Mouse (Mus musculus) thymus, postnatal 36 days (tissue): ENCODE data around the gene Ppia.
A peak's percentile ranks its signal among the peaks of the same experiment; 100 is the strongest.
"Not testable (repeated sequence)": the region's sequence is repeated elsewhere in the genome, so short reads cannot be mapped to it uniquely, and the experiment has no call there.

Experiments
- DNase-seq, 2 experiments: peaks; one replicate each; pipeline ENCODE4 v3.0.0; 2022; ENCODE audit warnings: mixed read lengths in 2 of 2

The Ppia gene

GRCm38 (mm10) chr11:6443102-6443501 lies 27.9 kb downstream of the Ppia start:
- DNase-seq, result no peak

- DNase-seq, result no peak
These were observed 28.5 kb downstream of the Ppia start for GRCm38 (mm10) chr11:6443727-6444076.

- peak; percentile 98 to 99 for DNase-seq
These were observed 29.0 kb downstream of the Ppia start, which contains the start of gene H2afv for GRCm38 (mm10) chr11:6444077-6444853. Gene H2afv, minus strand, starts transcription at chr11:6444443.

- DNase-seq, result no peak
These were observed 30.2 kb downstream of the Ppia start for GRCm38 (mm10) chr11:6445441-6445840.

GRCm38 (mm10) chr11:6445951-6446350 lies 30.7 kb downstream of the Ppia start:
- DNase-seq, result no peak

GRCm38 (mm10) chr11:6447493-6447892 lies 32.2 kb downstream of the Ppia start:
- no peak for DNase-seq

DNA sequence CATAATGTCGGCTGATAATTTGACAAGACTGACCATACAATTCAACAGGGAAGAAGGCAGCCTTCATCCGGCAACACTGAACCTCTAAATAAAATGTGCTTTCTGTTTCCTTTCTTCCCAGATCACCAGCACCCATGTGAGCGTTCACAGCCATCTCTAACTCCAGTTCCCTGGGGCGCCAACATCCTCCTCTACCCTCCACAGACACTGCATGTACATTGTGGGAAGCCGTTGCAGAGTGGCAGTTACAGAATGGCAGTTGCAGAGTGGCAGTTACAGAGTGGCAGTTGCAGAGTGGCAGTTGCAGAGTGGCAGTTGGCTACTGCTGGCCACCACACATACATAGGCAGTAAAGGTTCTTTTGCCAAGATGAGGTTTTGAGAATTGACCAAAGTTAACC lies 32.9 kb downstream of the Ppia start:
- not testable (repeated sequence) for DNase-seq

DNA sequence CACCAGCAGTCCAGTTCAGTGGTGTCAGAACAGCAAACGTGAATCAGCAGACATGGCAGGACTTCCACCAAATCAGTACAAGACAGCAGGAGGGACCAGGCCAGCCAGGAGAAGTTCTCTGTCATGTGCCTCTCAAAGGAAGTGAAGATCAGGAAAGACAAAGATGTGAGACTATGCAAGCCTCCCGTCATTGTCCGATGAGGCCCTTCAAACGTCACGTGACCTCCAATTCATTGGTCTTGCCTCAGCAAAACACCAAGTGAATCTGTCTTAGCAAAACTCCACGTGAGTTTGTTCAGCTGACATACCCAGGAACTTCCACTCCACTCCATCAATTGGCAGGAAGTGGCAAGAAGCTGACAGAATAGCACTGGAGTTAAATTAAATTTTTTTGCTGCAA lies 40.8 kb downstream of the Ppia start:
- no peak for DNase-seq

GRCm38 (mm10) chr11:6463159-6463837 lies 48.1 kb downstream of the Ppia start:
- DNase-seq, result no peak

- DNase-seq, result peak; percentile 63 to 70
These were observed 49.9 kb downstream of the Ppia start for GRCm38 (mm10) chr11:6465122-6465521.

GRCm38 (mm10) chr11:6468541-6468940 lies 53.3 kb downstream of the Ppia start:
- DNase-seq, result no peak
